Mouse (Mus musculus): ENCODE results near the gene Satb2.

DNA sequence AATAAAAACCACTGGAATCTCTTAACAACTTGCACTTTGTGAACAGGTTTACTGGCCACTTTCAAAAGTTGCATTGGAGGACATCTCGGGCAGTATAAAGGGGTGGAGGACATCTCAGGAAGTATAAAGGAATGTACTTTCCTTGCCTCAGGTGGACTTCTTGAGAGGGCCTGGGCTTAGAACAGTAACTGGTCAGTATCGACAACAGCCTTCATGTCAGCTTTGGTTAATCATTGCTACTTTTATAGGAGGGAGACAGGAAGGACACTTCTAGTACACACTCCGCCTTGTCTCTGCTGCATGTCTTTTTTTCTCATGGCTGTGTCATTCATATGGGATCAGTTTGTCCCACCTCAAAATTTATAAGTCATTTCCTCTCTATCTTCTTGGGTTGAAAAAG, 156.4 kb downstream of the Satb2 start:
- no peak for TF ChIP-seq CTCF (IDR thresholded peaks at IDR 0.05 in 2 of 3, conservative IDR thresholded peaks at IDR 0.05 in 1 of 3; ENCODE audit: control insufficient read depth in 1 of 3, insufficient read depth in 1 of 3, low read depth in 2 of 3, low read length in 3 of 3, poor library complexity in 1 of 3, severe bottlenecking in 1 of 3)
- no peak for TF ChIP-seq EP300 (IDR thresholded peaks at IDR 0.05; ENCODE audit: low read depth in 1 of 2, low read length in 2 of 2)
- TF ChIP-seq POLR2AphosphoS2 (IDR thresholded peaks at IDR 0.05; ENCODE audit: low read length) = no peak
- no peak for TF ChIP-seq MXI1 (IDR thresholded peaks at IDR 0.05; ENCODE audit: low read depth, low read length)
- no peak for TF ChIP-seq MYB (IDR thresholded peaks at IDR 0.05; ENCODE audit: low read depth, low read length)
- TF ChIP-seq JUND (IDR thresholded peaks at IDR 0.05; ENCODE audit: low read depth, low read length) = no peak
- no peak for TF ChIP-seq ELF1 (IDR thresholded peaks at IDR 0.05; ENCODE audit: low read depth, low read length)

Data from MEL (cell line).